Mouse (Mus musculus): ENCODE results near the gene Gabrb3.
"Not testable (repeated sequence)": the region's sequence is repeated elsewhere in the genome, so short reads cannot be mapped to it uniquely, and the experiment has no call there.

Gabrb3 gene

DNA sequence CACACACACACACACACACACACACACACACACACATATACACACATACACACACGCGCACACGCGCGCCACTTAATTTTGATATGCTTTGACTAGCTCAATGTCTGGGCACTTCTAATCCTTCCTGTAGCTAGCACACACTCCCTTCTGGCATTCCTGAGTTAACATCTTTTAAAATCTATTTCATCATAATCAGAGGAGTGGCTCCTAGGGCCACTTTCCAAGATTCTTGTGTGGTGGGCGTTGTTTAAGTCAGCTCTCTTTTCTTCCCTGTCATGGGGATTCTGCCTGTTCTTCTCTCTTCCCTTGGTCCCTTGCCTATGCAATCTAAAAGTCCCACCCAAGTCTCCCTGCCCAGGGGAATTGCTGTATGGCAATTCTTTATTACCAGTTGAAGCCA lies 286.6 kb downstream of the Gabrb3 start:
- no peak for DNase-seq (ENCODE audit: low read depth, low spot score)

DNA sequence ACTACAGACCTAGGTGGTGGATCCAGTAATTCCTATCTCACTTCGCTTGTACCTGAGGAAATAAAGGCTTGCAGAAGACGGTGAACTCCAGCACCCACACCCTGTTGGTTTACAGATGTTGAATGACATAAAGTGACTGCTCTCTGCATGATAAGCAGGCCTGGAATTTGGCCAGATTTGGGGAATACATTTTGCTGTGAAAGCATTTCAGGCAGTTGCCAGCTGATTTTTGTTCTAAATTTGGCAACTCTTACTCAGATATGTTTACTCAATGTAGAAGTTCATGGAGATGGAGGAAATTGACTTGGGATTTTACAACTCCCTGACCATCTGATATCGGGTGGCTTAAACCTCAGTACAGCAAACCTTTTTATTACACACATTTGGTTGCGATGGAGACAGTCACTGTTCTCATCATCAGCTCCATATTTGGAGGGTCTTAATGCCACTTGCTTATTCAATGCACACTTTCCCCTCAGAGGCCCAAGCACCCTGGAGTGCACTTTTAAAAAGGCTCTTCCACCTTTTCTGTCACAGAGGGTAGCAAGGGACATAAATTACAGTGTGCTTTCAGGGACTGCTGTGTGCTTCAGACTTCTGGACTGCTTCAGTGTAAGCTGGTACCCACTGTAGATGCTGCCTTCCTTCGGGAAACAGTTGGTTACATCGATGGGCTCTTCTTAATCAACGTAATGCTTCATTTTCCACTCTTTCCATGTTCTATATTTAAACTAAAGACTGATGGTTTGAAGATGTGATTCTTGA lies 287.7 kb downstream of the Gabrb3 start:
- no peak for DNase-seq (ENCODE audit: low read depth, low spot score)

DNA sequence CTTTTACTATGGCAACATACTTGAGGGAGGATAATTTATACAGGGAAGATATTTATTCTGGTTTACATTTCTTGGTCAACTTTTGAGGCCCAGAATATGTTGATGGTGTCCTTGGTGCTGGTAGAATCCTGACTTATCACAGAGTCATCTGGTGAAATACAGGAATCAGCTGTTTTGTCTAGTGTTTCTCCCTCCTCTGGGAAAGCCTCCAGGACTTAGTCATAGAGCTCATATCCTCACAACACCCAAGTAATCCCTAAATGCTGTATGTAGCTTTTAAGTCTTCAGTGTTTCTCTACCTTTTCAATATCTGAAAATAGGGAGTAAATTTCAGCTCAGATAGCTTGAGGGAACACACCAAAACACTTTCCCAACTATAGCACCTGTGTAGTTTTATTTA lies 292.2 kb downstream of the Gabrb3 start:
- no peak for DNase-seq (ENCODE audit: low read depth, low spot score)

DNA sequence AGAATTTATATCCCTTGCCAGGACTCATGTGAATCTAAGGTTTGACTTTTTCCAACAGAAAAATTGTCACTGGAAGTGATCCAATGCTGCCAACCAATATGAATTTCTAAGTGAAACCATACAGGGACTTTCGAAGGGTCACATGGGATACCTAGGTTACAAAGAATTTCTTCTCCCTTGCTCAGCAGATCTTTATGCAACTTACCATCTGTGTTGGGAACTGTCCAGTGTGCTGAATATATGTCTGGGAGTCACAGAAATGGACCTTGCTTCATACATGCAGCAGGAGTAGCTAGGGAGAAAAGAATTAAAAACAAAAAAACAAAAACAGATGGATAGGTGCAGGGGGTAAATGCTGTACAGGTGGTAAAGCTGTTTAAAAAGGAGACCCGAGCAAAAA lies 327.3 kb downstream of the Gabrb3 start:
- DNase-seq (ENCODE audit: low read depth, low spot score): no peak

DNA sequence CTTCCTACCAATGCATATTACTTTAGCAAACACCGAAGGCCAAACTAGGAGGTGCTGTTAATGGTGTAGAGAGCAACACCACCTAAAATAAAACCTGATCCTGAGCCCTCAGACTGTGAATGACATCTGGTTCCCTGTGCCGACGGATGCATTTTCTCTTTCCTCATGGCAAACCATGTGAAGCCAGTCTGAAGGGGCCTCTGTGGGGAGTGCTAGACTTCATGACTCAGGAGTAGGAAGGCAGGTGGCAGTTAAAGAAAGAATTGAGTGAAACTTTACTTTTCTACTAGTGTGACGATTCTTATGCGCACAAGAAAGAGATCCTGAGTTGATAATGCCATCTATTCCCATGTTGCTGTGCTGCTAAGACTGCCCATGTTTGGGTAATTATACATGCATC lies 341.0 kb downstream of the Gabrb3 start:
- DNase-seq (ENCODE audit: low read depth, low spot score): no peak

DNA sequence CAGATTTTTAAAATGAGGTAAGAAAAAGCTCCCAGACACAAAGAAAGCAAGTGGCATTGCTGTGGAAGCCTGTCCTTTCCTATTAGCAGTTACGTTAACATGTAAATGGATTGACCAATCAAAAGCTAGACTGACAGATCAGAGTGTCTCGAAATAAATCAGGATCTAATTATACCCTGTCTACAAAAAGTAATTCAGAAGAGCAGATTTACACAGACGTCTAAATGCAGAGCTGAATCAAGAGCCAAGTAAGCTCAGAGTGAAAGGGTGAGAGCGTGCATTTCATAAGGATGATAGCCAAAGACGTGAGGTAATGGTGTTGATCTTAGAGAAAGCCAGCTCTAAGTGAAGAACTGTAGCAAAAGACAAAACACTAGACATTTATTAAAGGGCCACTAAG lies 359.3 kb downstream of the Gabrb3 start:
- DNase-seq (ENCODE audit: low read depth, low spot score): no peak

DNA sequence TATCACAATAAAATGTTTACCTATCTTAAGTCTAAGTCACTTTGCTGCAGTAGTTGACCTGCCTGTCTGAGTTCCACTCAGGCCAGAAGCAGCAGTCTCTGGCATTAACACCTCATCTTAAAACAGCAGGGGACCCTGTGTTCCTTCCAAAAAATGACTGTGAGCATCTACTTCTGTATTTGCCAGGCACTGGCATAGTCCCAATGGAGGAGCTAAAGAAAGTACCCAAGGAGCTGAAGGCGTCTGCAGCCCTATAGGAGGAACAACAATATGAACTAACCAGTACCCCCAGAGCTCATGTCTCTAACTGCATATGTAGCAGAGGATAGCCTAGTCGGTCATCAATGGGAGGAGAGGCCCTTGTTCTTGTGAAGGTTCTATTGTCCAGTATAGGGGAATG lies 366.6 kb downstream of the Gabrb3 start:
- not testable (repeated sequence) for DNase-seq (ENCODE audit: low read depth, low spot score)

DNA sequence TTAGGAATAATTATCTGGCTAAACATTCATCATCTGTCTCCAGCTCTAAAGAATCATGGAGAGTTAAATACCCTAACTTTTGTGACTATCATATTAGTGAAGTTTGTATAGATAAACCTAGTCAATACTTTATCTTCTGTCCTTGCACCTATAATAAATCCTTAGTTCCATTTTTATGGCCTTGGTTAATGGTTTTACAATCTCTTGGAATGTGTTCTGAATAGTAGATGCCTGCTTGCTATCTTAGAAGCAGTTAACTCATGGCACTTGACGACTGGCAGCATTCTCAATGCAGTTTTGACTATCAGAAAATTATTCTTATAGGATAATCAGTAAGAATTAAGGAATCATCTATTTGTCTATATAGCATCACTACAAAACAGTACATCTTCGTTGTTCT lies 368.0 kb downstream of the Gabrb3 start:
- no peak for DNase-seq (ENCODE audit: low read depth, low spot score)

DNA sequence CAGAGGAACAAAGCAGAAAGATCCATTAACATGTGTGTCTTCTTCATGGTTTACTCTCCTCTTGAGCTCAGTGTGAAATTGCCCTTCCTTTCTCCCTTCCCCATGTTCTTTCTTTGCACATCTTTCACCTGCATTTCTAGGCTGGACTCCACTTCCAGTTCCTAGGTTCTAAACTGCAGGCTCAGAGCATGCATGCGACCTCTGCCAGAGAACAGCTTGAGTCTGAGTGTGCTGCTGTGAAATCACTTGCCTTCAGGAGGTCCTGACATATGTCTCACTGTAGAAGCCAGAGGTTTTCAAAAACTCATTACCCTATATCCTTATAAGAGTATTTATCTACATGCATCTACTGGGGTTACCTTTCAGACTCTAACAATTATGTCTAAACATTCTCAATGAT lies 383.8 kb downstream of the Gabrb3 start:
- no peak for DNase-seq (ENCODE audit: low read depth, low spot score)

DNA sequence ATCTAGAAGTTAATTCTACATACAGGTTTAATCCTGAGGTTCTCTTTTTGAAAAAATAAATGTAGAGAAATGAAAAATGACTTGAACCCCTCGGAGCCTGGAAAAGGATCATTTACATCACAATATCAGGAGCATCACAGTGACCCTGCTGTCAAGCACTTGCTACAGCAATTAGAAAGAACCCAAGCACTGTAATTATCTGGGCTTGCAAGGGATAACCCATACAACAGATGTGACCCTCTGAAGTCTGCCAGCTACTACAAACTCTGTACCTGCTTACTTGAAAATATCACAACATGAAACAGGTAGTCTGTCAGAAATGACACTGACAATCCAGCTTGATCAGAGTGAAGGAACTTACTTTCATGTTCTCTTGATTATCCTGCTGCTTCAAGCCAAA lies 394.2 kb downstream of the Gabrb3 start:
- DNase-seq (ENCODE audit: low read depth, low spot score): no peak

DNA sequence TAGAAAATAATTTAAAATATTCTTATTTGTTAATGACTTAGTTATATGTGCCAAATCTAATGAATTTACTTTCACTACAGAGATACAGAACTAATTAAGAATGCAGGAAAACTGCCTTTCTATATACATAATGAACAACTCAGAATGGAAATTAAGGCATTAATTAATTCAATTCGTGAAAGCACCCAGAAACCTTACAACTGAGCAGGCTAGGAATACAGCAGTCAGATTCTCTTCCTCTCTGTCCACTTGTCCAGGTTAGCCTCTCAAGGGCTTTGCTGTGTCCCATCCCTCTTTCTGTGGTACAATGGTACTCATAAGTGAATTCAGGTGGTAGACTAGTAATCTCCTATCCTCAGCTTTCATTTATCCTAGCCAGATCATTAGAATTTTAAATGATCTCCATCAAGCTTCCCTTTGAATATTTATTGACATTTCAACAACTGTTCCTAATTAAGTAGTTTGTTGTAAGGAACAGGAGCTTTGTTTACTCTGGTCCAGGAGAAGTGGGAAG lies 422.9 kb downstream of the Gabrb3 start:
- DNase-seq (ENCODE audit: low read depth, low spot score): no peak

DNA sequence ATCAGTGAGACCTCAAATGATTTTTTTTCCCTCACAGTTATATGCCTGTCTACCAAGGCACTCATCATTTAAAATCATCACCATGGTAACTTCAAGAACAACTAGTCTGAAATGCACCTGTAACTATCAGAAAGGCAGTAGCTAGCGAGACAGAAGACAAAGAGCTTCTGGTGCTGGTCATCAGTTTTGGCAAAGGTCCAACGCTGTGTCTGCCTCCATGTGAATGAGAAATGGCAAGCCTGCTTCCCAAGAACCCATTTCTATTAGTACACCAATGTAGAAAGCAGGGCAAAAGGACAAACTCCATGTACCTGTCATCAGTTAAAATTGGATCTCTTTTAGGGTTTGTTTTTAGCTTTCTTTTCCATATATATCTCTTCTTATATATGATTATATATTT lies 448.5 kb downstream of the Gabrb3 start:
- no peak for DNase-seq (ENCODE audit: low read depth, low spot score)

All from CD4-positive helper T cell, adult 2 months (primary cell).